Comparison of ENCODE assay signal across 8 mouse cellular contexts in the genomic region with DNA sequence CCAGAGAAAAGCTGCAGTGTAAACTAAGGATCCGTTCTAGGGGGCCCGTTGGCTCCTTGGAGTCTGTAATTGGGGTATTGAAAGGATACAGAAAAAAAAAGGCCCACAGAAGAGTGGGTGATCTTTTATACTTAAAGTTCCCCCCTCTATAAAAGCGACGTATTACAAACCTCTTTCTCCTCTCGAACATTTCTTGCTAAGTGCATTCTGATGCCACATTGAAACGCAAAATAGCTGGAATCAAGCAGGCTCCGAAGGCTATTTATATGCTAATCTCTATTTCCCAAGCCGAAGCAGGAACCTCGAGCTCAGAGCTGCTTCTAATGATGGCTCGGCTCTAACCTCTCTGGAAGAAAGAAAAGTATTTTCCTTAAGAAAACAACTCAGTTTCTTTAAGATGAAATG.
DNase-seq lines count a peak whose midpoint lies in the region; ATAC-seq and TF ChIP-seq lines count a peak whose summit lies in the region.
"Had no signal": no experiment of that assay in that cellular context is flagged by ENCODE, and none has a peak within 500 bp of the region (broad histone marks: within the 10 kb centered on the region; RNA-seq: fewer than 3 reads in every experiment).

No protein-coding gene starts in this region.

- no peak overlapping the region for H3K4me2 ChIP-seq in embryonic facial prominence, embryonic 11.5 days (ENCODE audit: low read depth, low read length)
- peak overlapping the region; percentile 40 for H3K4me2 ChIP-seq in hindbrain, embryonic 14.5 days (replicated peaks)
- peak overlapping the region; percentile 29; the same call in 1 of the 2 replicates for H3K4me2 ChIP-seq in neural tube, embryonic 15.5 days

- H3K27me3 ChIP-seq in embryonic facial prominence, embryonic 11.5 days (ENCODE audit: control insufficient read depth, insufficient read depth, low read length), result no peaks in the 10 kb centered on the region; the same call in 1 of the 2 replicates
- H3K27me3 ChIP-seq in hindbrain, embryonic 14.5 days (ENCODE audit: control insufficient read depth, insufficient read depth, low read length), result no peaks in the 10 kb centered on the region
- H3K27me3 ChIP-seq in neural tube, embryonic 15.5 days (replicated peaks), result no peaks in the 10 kb centered on the region

- WGBS in embryonic facial prominence, embryonic 11.5 days, result 8% methylated on average over 10 of the region's 10 CpGs
- 4% methylated on average over 10 of the region's 10 CpGs for WGBS in hindbrain, embryonic 14.5 days
- WGBS in neural tube, embryonic 15.5 days, result 3% methylated on average over 10 of the region's 10 CpGs

- peak in 1 of 2 experiments; percentile 16 for DNase-seq in left cerebral cortex, adult 2 months (ENCODE audit: extremely low spot score in 1 of 2, low spot score in 2 of 2)
- DNase-seq in left cerebral cortex, adult 9 months (ENCODE audit: low spot score in 2 of 2), result no peak
- peak; percentile 31 for DNase-seq in embryonic facial prominence, embryonic 11.5 days (ENCODE audit: low spot score)
- peak; percentile 77 for DNase-seq in hindbrain, embryonic 14.5 days (ENCODE audit: low spot score)
- DNase-seq in lung, adult 18-20 months, result no peak
- DNase-seq in right cerebral cortex, postnatal 4 days, result no peak
- DNase-seq: cerebellum, adult 2 months had no signal

- H3K9ac ChIP-seq in embryonic facial prominence, embryonic 11.5 days (replicated peaks; ENCODE audit: low read length), result no peak overlapping the region
- peak overlapping the region; percentile 41; the same call in 1 of the 2 replicates for H3K9ac ChIP-seq in hindbrain, embryonic 14.5 days
- H3K9ac ChIP-seq in neural tube, embryonic 15.5 days (replicated peaks), result no peak overlapping the region

- no peak for TF ChIP-seq CTCF in left cerebral cortex, adult 2 months (IDR thresholded peaks at IDR 0.05)

- intact Hi-C loops in left cerebral cortex, adult 2 months (cut with DNase I), result no loop called here

- H3K27ac ChIP-seq in left cerebral cortex, adult 2 months, result peak overlapping the region; percentile 44; the same call in 1 of the 2 replicates
- H3K27ac ChIP-seq in embryonic facial prominence, embryonic 11.5 days (replicated peaks; ENCODE audit: low read depth, low read length), result no peak overlapping the region
- H3K27ac ChIP-seq in hindbrain, embryonic 14.5 days, result peak overlapping the region; percentile 86
- peak overlapping the region; percentile 82 for H3K27ac ChIP-seq in neural tube, embryonic 15.5 days (replicated peaks)

- no peaks in the 10 kb centered on the region for H3K4me1 ChIP-seq in embryonic facial prominence, embryonic 11.5 days (ENCODE audit: control insufficient read depth, insufficient read depth, low read length)
- peaks cover 40% of the 10 kb centered on the region for H3K4me1 ChIP-seq in hindbrain, embryonic 14.5 days (replicated peaks; ENCODE audit: control insufficient read depth, insufficient read depth, low read length)
- H3K4me1 ChIP-seq in neural tube, embryonic 15.5 days, result peaks cover 32% of the 10 kb centered on the region

- no peaks in the 10 kb centered on the region for H3K9me3 ChIP-seq in embryonic facial prominence, embryonic 11.5 days (replicated peaks; ENCODE audit: control insufficient read depth, low read length)
- H3K9me3 ChIP-seq in hindbrain, embryonic 14.5 days (ENCODE audit: control insufficient read depth, low read length), result no peaks in the 10 kb centered on the region
- no peaks in the 10 kb centered on the region for H3K9me3 ChIP-seq in neural tube, embryonic 15.5 days (replicated peaks)

- H3K4me3 ChIP-seq in left cerebral cortex, adult 2 months, result no peak overlapping the region
- no peak overlapping the region for H3K4me3 ChIP-seq in embryonic facial prominence, embryonic 11.5 days (ENCODE audit: low read depth, low read length)
- no peak overlapping the region for H3K4me3 ChIP-seq in hindbrain, embryonic 14.5 days (replicated peaks; ENCODE audit: low read length)
- no peak overlapping the region for H3K4me3 ChIP-seq in neural tube, embryonic 15.5 days (replicated peaks)

- H3K36me3 ChIP-seq in embryonic facial prominence, embryonic 11.5 days (replicated peaks; ENCODE audit: control insufficient read depth, insufficient read depth, low read depth, low read length), result no peaks in the 10 kb centered on the region
- H3K36me3 ChIP-seq in hindbrain, embryonic 14.5 days (replicated peaks; ENCODE audit: control insufficient read depth, insufficient read depth), result no peaks in the 10 kb centered on the region
- no peaks in the 10 kb centered on the region for H3K36me3 ChIP-seq in neural tube, embryonic 15.5 days

- ATAC-seq in embryonic facial prominence, embryonic 11.5 days (replicated peaks; ENCODE audit: insufficient number of reproducible peaks, low FRiP score, low TSS enrichment, low read depth), result no peak
- peak; percentile 32 for ATAC-seq in hindbrain, embryonic 14.5 days (ENCODE audit: low FRiP score)
- ATAC-seq in neural tube, embryonic 15.5 days (ENCODE audit: low FRiP score), result peak; percentile 45; the same call in 1 of the 2 replicates

Comparison
In these comparisons a context has a peak if more than half of its experiments do, and no peak if none do; other contexts are left out.
1. DNase-seq: peak in embryonic facial prominence, embryonic 11.5 days (single experiment) and hindbrain, embryonic 14.5 days (single experiment); none in left cerebral cortex, adult 9 months (0 of 2), lung, adult 18-20 months (0 of 2) and right cerebral cortex, postnatal 4 days (single experiment).